Mouse (Mus musculus) spleen, postnatal 10 days (tissue): ENCODE results near the gene B4gat1.

Experiments used
- DNase-seq, 2 experiments: peaks; one replicate each; pipeline ENCODE4 v3.0.0; 2021 to 2022; ENCODE audit warnings: low spot score in 2 of 2

The B4gat1 gene

DNA sequence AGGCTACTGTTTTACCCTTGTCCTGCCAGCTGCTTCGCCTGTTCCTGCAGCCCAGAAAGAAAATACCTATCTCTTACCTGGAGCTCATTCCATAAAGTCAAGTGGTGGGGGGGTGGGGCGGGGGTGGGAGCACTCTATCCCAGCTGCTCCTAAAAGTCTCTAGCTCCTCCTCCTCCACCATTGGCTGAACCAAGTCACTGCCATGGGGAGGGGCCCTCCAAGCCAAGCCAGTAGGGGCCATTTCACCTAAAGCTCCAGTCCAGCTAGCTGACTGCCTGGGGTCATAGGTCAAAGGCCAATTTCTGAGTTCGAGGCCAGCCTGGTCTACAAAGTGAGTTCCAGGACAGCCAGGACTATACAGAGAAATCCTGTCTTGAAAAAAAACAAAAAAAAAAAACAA is 5.9 kb upstream of the B4gat1 start:
- no peak for DNase-seq

DNA sequence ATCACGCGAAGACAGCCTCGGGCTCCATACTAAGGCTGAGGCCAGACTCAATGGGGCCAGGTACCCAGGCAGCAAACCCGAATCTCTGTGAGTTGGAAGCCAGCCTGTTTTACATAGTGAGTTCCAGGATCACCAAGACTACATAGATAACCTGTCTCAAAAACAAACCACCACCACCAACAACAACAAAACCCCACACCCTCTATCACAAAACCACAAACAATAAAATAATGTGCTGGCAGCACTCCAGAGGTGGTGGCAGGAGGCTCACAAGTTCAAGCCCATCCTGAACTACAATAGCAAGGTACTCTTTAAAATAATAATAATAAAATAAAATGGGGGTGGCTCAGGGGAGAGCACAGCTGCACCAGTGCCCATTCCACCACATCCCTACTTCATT is 2.0 kb upstream of the B4gat1 start:
- DNase-seq, result no peak

DNA sequence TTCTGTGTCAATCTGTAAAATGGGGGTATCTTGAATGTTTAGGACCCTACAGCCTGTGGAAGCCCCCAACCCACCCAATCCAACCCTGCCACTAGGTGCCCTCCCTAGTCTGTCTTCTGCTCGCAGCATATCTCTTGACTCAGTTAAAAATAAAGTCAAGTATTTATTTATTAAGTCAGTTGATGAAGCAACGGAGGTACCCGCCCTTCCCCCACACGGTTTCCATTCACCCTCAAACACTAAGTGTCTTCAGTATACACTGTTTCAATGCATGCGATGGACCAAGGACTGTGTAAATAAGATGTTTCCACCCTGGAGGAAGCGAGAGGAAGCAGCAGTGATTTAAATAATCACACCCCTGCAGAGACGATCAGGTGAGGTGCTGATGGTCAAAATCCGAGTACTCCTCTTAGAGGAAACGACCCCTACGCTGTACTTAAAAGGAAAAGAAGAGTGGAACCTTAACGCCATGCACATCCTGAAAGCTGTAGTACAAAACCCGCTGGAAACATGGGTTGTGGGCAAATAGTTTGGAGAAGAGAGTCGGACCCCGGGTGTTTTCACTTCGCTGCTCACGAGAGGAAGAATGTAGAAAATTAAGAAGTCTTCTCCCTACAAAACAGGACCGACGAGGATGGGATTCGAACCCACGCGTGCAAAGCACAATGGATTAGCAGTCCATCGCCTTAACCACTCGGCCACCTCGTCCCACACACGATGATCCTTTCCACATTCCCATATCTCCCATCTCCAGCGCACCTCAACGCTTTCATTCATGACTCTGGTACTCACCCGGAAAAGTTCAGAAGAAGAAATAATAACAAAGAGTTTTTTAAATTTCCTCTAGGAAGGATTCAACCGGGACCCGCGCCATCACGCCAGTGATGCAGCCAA is 701 bp upstream of the B4gat1 start:
- peak; percentile 35 to 63 for DNase-seq

DNA sequence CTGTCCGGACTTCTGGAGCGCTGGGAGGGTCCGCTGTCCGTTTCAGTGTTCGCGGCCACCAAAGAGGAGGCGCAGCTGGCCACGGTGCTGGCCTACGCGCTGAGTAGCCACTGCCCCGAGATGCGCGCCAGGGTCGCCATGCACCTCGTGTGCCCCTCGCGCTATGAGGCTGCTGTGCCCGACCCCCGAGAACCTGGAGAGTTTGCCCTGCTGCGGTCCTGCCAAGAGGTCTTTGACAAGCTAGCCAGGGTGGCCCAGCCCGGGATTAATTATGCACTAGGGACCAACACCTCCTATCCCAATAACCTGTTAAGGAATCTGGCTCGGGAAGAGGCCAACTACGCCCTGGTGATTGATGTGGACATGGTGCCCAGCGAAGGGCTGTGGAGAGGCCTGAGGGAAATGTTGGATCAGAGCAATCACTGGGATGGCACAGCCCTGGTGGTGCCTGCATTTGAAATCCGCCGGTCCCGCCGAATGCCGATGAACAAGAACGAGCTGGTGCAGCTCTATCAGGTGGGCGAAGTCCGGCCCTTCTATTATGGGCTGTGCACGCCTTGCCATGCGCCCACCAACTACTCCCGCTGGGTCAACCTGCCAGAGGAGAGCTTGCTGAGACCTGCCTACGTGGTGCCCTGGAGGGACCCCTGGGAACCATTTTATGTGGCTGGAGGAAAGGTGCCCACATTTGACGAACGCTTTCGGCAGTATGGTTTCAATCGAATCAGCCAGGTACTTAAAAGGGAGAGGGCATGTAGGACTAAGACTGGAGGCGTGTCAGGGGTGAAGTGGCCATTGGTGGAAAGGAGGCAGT is 882 bp downstream of the B4gat1 start:
- no peak for DNase-seq

DNA sequence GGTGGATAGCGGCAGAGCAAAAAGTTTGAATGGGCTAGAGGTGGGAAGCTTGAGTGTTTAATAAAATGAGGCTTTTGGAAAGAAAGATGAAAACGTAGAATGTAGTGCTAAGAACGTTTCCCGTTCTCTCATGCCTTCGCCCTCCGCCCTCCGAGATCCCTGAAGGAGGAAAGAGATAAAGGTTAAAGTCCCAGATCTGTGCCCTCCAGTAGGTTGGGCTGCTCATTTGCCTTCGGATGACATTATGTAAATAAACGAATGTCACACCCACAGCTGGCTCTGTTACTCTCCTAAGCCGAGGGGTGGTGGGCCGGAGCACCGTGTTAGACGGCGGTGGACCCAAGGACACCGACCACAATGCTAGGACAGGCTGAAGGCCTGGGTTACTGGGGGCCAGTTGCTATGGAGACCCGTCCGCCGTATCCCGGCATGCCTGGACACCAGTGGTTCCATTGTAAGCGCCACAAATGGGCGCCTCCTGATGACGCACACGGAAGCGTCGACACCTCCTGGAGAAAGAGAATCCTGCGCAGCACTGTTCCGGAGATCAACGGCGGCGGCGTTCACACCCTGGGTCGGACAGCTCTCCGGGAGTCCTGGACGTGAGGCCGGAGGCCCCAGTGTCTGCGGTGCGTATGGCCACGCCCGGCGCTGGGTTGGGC is 2.4 kb downstream of the B4gat1 start, which contains the start of gene Brms1:
Brms1 (plus strand) TSS at position 493 of the 662 bp plus-strand sequence.
- peak; percentile 79 to 92 for DNase-seq

DNA sequence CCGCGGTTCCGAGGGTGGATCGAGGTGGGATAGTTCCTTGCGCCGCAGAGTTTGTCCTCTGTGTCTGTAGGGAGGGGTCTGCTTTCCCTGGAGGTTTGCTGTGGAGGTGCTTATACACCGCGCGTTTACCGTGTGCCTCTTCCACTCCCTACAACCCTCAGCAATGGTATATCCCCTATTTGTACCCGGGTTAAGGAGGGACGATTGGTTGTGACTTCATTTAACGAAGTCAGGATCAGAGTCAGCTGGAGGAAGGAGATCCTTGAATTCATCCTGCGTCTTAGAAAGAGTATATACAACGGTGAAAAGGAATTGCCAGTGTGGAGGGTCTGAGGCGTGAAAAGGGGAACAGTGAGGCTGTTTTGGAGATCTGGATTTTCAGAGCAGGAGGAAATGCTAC is 3.0 kb downstream of the B4gat1 start:
- no peak for DNase-seq

DNA sequence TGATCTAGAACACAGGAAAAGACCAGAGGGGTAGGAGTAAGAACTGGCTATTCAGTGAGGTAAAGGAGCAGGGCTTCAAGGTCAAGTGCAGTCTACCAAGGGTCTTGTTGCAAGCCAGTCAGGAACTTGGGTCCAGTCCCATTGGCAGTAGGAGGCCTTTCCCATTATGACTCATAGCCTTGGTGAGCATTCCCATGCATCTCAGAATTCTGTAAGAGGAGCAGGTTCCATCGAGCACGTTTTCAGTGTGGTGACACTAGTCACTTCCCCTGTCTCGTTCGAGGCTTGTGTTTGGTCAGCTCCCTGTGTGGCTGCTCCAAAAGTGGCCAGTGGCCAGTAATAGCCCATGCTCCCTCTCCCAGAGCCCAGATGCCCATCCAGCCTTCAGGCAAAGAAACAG is 6.9 kb downstream of the B4gat1 start:
- DNase-seq, result no peak

DNA sequence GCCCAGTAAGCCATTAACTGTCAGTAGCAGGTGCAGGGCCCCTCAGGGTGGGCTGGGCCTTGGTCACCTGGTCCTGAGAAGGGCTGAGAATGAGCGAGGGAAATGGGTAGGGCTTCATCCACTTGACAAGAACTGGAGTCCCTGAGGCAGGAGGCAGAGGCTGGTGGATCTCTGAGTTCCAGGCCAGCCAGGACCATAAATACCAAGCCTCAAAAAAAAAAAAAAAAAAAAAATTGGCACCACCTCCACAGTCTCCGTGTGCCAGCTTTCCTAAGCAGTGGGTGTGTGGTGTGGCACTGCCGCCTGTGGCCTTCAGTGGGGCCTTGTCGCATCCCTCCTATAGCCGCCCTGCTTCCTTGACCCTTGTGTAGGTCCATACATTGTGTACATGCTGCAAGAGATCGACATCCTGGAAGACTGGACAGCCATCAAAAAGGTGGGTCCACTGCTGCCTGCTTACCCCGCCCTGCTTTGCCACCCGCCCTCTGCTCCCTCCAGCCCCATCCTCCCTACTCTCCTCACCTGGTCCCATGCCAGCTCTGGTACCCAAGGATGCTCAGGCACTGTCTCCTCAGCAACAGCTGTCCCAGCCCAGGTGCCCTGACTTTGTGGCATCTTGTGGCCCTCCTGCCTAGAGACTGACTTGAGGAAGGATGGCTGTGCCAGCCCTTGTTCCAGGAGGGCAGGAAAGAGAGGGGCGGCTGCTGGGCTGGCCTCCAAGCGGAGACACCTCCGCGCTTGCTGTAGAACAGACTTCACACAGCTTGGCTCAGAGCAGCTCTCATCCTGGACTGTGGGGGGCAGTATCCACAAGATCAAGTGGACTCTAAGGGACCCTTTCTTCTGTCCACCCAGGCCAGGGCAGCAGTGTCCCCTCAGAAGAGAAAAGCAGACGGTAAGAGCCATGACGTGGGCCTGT is 9.8 kb downstream of the B4gat1 start:
- no peak for DNase-seq

DNA sequence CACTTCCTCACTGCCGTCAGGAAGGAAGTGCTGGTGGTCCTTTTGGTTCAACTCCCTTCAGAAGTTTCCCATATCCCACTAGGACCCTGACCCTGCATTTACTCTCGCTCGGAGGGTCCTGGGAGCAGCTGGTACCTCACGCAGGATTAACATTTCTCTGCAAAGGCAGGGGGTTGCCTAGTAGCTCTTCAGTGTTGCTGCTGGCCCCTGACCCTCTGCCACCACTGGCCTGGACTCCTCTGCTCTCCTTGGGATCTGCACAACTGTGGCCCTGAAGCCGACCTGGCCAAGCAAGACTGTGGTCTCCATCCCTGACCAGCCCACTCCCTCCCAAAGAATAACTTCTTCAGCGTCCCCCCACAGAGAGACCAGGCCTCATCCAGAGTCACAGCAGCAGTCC is 10.7 kb downstream of the B4gat1 start:
- DNase-seq, result no peak

DNA sequence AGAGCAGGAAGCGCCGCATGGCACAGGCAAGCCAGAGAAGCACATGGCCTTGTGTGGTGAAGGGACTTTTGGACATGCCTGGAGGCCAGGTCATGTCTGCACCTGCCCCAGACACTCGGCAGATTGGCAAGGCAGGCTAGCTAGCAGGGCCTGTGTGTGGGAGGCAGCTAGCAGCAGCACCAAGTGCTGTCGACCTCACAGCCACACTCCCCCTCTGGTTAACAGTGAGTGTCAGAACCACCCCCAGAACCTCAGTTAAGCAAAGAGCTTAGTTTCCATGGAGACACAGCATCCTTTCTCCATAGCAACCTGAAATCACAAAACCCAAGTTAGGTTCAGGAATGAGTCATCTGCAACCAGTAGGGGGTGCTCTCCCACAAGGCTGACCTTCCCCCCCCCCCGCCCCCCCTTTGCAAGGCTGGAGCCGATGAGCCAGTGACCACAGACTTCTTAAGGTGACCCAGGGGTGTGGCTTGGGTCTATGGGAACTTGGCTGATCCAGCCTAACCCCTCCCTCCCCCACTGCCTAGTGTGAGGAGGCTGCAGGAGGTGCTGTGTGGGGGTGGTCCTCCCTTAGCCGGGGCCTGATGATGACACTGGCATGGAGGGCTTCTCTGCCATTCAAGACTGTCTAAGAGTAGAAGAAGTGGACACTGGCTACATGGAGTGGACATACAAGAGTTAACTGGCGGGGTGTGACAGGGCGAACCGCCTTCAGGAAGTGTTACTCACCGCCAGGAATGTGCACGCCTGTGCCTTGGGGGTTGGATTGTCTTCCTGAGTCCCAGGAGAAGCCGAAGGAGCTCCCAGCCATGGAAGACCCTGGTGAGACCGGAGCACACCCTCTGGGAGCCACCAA is 11.7 kb downstream of the B4gat1 start, which contains the start of gene Rin1:
Rin1 (plus strand) TSS at position 435 of the 859 bp plus-strand sequence.
- peak in 1 of 2 experiments; percentile 46 for DNase-seq

DNA sequence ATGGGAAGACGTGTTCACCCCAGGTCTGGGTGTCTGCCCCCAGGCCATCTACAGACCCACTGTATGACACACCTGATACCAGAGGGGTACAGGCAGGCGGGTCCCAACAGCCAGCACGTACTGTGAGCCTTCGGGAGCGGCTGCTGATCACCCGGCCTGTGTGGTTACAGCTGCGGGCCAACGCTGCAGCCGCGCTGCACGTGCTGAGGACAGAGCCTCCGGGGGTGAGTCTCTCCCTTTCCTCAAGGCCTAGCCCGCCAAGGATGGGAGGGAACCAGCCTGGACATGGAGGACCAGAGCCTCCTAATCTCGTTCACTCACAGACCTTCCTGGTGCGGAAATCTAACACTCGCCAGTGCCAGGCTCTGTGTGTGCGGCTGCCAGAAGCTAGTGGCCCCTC is 12.4 kb downstream of the B4gat1 start:
- DNase-seq, result no peak

DNA sequence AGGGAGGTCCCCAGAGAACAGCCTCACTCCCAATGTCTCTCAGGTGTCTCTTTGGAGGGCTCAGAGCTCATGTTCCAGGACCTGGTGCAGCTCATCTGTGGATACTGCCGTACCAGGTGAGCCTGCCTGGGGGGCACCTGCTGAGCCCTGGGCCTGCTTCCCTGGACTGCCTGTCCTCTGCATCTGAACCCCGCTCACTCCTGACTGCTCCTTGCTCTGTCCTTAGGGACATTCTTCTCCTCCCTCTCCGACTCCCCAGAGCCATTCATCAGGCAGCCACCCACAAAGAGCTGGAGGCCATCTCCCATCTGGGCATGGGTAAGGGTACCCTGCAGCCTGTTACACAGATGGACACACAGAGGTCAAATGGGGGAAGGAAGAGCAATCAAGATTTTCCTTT is 12.9 kb downstream of the B4gat1 start:
- no peak for DNase-seq

DNA sequence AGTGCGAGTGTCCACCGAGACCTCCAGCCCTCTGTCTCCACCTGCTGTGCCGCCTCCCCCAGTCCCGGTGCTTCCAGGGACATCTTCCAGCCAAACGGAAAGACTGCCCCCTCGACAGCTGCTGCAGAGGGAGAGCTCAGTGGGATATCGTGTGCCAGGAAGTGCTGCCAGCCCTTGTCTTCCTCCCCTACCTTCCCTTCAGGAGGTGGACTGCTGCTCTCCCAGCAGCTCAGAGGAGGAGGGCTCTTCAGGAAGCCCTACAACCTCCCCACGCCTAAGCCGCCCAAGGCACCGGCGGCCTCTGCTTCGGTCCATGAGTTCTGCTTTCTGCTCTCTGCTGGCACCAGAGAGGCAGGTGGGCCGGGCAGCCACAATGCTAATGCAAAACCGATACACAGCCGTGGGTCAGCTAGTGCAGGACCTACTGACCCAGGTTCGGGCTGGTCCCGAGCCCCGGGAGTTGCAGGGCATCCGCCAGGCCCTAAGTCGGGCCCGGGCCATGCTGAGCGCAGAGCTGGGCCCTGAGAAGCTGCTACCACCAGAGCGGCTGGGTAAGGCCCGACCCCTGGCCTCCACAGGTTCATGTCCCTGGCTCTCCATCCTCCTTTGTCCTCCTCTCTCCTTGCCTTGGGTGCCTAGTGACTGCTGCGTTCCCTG is 13.7 kb downstream of the B4gat1 start:
- no peak for DNase-seq

DNA sequence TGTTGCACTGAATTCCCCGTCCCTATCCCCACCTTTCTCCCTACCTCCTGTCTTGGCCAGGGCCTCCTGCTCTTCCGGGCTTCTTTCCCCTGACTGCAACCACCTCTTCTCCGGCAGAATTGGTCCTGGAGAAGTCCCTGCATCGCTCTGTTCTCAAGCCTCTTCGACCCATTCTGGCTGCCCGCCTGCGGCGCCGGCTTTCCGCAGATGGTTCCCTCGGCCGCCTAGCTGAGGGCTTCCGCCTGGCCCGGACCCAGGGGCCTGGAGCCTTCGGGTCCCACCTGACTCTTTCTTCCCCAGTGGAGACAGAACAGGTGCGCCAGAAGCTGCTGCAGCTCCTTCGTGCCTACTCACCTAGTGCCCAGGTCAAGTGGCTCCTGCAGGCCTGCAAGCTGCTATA is 14.2 kb downstream of the B4gat1 start:
- no peak for DNase-seq

DNA sequence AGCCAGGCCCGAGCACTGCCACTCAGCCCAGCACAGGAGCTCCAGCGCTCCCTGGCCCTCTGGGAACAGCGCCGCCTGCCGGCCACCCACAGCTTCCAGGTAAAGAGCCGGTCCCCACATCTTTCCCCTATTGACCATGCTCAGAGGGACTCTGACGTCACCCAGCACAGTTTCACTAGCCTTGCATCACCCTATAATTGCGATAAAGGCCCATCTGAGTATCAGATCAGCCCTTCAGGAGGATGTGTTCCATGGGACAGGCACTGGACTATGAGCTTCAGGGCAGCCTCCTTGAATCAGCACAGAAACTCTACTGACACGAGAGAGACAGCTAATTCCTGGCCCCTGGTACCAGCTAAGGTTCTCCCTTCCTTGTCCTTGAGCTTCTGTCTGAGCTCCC is 15.3 kb downstream of the B4gat1 start:
- peak; percentile 60 to 83 for DNase-seq

DNA sequence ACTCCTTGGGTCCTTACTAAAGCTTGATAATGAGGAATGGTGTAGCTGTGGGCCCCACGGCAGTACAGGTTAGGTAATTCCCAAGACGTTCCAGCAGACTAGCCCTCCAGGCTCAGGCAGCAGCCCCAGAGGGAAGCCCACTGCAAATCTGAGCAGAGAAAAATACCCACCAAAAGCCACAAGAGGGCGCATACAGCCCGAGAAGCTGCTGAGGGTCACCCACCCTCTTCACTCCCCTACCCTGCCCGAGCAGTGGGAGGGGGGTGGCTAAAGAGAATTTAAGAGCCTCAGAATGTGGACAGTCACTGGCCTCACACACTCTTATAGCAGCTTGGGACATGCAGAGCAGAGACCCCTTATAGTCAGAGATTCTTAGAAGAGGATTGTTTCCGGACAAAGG is 17.6 kb downstream of the B4gat1 start:
- no peak for DNase-seq

DNA sequence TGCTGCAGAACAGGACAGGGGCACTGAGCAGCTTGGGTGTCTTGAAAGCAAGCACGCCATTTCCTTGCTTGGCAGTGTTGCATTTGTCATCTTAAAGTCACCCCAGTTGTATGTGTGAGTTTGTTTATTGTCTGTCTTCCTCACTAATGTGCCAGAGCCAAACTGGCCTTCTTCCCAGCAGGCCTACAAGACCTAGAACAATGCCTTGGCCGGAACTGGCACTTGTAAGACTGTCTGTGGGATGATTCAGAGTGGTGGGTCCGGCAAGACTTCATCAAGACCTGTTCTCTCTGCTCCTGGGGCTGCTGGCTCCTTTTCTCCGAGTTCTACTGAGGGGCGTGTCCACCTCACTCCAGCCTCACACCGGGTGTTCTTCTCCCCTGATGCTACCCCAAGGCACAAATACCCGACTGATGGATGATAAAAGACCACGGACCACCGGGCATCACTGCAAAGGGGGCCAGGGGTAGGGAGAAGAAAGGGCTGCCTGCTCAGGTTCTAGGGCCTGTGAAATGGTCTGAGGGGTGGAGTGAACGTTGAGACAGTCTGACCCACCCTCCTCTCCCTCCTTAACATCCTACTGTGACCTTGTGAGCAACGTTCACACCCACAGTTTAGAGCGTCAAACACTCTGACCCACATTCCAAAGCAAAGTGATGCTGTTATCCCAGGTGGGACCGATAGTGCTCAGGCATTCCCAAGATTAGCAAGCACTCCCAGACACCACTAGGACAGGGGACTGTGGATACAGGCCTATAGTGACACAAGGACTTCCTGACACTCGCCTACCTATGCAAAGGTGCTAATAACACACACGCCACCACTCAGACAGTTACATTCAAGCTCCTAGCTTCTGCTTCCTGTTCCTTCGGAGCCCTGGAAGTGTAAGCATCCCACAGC is 19.5 kb downstream of the B4gat1 start:
- no peak for DNase-seq
